Mouse (Mus musculus): ENCODE data around the gene Col16a1.

DNA sequence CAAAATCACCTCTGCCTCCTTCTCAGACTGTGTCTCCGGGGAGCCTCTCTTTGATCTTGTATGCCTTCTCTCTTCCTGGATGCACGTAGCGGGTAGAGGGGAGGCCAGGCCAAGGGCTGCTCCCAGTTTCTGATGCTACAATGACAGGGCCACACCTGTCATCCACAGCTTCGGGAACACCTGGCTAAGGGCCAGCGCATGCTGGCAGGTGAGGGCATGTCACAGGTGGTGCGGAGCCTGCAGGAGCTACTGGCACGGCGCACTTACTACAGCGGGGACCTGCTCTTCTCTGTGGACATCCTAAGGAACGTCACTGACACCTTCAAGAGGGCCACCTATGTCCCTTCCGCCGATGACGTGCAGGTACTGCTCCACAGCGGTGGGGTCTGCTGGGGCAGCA lies 38.6 kb upstream of the Col16a1 start:
- TF ChIP-seq POLR2A (IDR thresholded peaks at IDR 0.05; ENCODE audit: low read depth, low read length) (no peak), CTCF (IDR thresholded peaks at IDR 0.05; ENCODE audit: extremely low read depth, insufficient read length, insufficient replicate concordance, low read depth, low read length) (no peak)
